Mouse (Mus musculus) urinary bladder, adult 18-20 months (tissue): ENCODE measurements around the gene Jagn1.

ENCODE experiments used
- DNase-seq, 2 experiments: peaks; one replicate each; pipeline ENCODE4 v3.0.0; 2022; ENCODE audit warnings: low spot score in 2 of 2, mixed read lengths in 2 of 2

Jagn1 gene

DNA sequence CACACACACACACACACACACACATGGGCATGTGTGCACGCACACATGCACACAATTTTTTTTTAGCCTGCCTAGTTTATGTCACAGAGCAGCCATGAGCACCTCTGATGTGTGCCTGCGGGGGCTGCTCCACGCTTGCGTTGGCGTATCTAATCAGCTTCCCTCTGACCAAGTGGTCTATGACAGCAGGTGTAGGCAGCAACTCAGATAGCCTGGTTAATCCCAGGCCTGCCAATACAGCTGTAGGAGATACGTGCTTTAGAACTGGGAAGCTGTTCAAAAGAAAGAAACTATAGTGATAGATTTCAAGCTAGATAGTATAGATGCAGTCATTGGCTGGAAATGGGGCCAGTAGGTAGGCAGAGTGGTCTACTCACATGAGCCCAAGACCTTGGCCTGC is 31.3 kb downstream of the Jagn1 start:
- DNase-seq = no peak

DNA sequence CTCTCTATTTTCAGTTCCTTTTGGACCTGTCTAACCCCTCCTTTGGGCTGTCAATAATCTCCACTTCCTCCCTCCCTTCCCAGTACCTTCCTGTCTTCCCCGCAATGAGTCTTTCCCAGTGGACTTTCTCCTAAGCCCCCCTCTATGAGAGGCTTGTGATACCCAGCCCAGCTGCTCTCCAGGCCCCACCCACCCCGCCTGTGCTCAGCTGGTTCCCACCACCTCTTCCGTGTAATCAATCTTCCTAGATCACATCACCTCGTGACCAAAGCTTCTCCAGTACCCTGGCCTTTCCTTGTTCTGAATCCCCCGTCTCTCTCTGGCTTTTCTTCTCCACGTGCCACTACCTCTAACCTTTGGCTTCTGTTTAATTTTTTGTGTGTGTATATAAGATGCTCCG is 35.0 kb downstream of the Jagn1 start:
- no peak for DNase-seq

DNA sequence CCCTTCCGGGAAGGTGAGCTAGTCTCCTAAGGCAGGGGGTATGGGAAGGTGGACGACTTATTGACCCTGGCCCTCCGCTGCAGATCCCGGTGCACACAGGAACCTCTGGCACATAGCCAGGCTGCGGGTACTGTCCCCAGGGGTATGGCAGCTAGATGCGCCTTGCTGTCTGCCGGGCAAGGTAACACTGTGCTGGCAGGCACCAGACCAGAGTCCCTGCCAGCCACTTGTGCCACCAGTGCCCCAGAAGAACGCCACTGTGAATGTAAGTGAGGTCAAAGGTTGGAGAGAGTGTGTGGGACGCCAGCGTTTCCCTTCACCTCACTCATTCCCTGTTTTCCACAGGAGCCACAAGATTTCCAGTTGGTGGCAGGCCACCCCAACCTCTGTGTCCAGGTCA is 36.5 kb downstream of the Jagn1 start:
- DNase-seq = no peak

DNA sequence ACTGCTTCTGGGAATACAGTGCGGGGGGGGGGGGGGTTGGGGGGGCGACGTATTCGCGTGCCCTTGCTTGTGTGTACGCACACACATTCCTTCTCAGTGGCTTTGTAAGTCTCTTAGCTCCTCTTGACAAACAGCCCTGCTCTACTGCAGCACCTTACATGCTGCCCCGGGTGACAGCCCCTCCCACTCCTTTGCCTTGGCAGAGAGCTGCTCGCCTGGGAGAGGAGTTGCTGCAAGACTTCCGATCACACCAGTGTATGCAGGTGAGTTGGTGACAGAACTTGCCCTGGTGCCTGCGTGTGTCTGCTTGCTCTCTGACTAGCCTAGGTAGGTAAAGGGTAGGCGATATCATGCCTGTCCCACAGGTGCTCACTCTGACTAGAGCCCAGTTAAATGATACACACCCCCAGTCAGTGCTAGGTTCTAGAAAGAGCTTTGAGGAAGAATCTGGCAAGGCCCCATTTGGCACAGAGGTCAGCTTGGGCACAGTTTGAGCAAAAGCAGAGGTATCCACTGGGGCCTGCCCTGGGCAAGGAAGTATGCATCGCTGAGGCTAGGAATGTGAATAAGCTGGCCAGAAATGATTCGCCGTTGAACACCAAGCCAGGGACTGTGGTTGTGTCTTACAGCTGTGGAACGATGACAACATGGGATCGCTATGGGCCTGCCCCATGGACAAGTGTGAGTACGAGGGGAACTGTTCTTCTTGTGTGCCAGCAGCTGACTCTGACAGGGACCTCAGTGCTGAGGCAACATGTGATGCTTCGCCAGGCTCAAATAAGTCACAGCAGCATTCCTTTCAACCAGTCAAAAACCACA is 38.4 kb downstream of the Jagn1 start:
- DNase-seq = peak in 1 of 2 experiments; percentile 84

DNA sequence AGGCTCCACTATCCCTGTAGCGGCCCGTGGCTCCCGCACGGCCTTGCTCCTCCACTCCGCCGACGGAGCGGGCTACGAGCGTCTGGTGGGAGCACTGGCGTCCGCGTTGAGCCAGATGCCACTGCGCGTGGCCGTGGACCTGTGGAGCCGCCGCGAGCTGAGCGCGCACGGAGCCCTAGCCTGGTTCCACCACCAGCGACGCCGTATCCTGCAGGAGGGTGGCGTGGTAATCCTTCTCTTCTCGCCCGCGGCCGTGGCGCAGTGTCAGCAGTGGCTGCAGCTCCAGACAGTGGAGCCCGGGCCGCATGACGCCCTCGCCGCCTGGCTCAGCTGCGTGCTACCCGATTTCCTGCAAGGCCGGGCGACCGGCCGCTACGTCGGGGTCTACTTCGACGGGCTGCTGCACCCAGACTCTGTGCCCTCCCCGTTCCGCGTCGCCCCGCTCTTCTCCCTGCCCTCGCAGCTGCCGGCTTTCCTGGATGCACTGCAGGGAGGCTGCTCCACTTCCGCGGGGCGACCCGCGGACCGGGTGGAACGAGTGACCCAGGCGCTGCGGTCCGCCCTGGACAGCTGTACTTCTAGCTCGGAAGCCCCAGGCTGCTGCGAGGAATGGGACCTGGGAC is 40.2 kb downstream of the Jagn1 start:
- no peak for DNase-seq

DNA sequence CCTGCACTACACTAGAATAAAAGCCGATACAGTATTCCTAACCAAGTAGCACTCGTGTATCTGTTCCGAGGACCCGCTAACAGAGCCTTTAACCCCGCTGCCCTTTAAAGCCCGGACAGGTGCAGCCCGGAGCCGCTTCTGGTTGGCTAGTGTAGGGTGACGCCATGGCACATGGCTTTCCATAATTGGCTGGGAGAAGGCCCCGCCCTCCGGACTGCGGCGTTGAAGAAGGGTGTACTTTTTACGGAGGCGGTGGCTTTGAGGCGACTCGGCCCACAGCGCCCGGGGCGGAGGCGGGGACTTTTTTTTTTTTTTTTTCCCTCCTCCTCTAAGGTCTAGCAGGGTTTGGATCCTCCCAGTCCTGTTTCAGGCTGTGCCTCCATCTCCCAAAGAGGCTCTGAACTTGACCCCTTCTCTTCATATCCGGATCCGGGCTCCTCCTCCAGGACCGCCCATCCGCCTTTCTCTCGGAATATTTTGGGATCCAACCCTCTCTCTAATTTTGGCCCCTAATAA is 40.8 kb downstream of the Jagn1 start, which contains the start of gene Creld1:
Creld1 (plus strand) TSS at position 198 of the 516 bp plus-strand sequence.
- DNase-seq = peak; percentile 83 to 96

DNA sequence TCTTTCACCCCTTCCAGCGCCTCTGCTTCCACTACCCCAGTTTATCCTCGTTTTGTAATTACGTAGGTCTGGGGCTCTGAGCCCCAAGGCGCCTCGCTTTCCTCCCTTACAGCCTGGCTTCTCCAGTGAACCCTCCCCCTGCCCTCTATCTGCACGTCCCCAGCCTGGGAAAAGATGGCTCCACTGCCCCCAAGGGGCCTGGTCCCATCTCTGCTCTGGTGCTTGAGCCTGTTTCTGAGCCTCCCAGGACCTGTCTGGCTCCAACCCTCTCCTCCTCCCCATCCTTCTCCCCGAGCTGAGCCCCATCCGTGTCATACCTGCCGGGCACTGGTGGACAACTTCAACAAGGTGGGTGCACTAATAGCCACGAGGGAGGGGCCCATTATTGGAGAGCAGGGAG is 41.4 kb downstream of the Jagn1 start:
- no peak for DNase-seq

DNA sequence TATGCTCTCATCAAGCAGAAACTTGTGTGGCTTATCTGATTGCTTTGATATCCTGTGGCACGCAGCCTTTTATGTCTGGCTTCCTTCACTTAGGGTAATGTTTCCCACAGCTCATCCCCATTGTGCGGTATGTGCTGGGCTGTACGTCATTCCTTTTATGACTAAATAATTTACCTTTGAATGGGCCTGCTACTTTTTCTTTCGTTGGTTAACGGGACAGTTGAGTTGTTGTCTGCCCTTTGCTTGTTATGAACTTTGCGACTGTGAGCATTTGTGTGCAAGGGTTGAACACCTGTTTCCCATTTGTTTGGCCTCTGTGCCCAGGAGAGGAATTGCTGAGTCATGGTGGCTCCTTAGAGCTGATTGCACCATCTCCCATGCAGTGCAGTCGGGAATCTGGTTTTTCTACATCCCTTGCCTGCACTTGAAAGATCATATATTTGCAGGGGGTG is 44.8 kb downstream of the Jagn1 start:
- peak in 1 of 2 experiments; percentile 68 for DNase-seq

DNA sequence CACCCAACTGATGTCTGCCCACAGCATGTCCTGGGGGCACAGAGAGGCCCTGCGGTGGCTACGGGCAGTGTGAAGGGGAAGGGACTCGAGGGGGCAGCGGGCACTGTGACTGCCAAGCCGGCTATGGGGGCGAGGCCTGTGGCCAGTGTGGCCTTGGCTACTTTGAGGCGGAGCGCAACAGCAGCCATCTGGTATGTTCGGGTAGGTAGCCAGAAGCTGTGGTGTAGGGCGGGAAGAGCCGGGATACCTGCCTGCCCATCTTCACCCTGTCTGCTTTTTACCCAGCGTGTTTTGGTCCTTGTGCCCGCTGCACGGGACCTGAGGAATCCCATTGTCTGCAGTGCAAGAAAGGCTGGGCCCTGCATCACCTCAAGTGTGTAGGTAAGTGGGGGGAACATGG is 47.0 kb downstream of the Jagn1 start:
- no peak for DNase-seq

DNA sequence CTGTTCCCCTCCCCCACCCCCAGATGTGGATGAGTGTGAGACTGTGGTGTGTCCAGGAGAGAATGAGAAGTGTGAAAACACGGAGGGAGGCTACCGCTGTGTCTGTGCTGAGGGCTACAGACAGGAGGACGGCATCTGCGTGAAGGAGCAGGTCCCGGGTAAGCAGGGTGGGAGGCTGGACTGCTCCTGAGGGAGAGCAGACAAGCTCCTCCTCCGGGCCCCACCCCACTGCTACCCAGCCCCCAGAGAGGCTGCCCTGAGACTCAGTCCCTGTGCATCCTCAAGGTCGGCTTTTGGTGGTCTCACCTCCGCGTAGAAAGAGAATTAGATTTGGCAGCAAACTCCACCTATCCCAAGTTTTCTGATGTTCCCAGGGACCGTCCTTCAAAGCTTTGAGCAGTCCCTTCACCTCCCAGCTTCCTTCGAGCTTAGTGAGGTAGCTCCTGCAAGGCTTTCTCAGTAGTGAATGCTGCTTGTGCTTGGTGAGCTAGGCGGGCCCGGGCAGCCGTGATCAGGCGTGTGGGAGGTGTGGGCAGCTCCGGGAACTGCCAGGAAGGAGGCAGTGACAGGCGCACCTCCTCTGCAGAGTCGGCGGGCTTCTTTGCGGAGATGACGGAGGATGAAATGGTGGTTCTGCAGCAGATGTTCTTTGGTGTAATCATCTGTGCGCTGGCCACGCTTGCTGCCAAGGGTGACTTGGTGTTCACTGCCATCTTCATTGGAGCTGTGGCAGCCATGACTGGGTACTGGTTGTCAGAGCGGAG is 49.9 kb downstream of the Jagn1 start:
- no peak for DNase-seq

DNA sequence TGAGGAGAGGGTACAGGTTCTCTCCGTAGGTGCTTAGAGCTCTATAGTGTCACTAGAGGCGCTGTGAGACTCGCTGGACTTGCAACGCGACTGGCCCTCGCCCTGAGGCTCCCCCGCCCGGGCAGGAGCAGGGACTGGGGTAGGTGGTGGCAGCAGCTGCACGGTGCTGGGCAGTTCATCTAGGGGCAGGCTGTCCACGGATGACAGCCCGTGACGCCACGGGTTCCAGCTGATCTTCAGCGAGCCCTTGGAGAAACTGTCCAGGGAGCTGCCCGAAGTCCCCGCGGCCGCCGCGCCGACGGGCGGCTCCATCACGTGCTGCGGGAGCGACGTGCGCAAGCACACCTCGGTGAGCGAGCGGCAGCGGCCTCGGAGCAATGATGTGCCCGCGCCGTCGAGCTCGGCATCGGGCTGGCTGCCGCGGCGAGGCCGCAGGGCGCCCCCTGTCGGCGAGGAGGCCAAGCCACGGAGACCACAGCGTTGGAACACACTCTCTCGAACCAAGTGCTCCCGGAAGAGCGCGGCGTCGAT is 52.0 kb downstream of the Jagn1 start:
- peak; percentile 82 to 83 for DNase-seq

DNA sequence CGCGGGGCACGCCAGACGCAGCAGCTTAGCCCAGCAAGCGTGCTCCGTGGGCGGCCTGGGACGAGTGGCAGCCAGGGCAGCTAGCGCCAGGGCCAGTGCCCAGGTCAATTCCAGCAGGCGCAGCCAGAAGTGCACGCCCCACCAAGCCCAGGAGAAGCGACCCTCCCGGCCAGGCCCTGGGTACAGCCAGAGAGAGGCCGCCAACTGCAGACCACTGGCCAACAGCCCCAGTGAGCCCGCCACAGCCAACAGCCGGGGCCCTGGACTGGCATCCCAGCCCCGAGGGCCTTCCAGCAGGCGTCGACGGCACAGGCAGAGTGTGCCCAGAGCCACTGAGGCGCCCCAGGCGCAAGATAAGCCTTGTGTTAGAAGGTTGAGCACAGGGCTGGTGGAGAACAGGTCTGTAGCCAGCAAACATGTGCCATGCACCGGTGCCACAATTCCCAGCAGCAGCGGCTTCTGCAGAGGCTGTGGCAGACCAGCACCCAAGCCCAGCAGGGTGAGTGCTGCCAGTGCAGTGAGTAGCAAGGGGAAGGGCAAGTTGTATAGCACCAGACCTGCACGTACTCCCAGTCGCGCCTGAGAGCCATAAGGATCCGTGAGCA is 52.8 kb downstream of the Jagn1 start:
- DNase-seq = no peak
